Mouse (Mus musculus) kidney, postnatal 10 days (tissue): ENCODE data around the gene Pacrg.

Experiments used
- DNase-seq: peaks from one replicate; pipeline ENCODE4 v3.0.0; 2021; ENCODE audit warnings: mixed read lengths

Gene Pacrg

DNA sequence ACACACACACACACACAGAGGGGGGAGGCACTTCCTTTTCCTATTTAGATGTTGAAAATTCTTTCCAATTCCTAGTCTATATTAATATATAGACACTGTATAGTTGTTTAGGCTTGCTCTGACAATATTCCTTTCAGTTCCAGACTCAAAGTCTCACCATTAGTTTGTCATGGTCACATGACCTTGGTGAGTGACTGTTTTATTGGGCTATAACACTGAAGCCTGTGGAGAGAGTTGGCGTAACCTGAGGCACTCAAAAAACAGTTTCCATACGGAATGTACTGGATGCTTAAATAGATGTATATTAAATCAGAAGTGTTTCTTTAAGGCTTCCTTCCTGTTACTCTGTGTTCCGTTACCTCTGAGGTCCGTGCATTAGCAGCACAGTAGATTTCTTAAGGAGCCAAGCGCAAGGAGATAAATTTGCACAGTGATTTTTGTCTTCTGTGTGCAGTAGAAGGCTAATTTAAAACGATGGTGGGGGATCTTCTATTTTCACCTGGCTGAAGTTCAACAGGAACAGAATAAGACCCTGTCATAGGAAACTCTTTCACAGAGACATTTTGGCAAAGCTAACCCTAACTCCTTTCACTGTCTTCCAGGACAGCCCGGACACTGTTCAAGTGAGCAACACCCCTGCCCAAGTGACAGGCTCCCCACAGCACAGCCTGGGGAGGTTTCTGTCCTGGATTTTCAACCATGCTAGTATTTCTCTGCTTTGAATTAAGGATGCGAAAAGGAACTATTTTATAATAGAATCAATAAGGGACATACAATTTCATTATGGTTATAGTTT, 349.5 kb downstream of the Pacrg start:
- no peak for DNase-seq

DNA sequence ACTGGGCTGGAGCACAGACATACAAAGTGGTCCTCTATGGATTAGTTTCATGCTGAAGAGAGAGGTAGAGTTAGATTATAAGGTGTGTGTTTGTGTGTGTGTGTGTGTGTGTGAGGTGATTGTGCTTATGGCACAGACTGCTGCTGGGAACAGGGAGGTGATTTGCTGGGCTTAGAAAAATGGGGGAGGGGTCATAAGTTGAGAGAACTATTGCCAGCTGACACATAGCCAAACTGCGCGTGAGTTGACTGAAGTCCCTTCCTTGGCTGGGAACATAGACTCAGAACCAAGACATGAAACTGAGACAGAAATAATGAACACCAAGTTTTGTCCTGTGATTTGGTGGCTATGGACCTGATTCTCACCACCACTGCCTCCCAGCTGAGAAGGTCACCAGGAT, 351.2 kb downstream of the Pacrg start:
- no peak for DNase-seq

DNA sequence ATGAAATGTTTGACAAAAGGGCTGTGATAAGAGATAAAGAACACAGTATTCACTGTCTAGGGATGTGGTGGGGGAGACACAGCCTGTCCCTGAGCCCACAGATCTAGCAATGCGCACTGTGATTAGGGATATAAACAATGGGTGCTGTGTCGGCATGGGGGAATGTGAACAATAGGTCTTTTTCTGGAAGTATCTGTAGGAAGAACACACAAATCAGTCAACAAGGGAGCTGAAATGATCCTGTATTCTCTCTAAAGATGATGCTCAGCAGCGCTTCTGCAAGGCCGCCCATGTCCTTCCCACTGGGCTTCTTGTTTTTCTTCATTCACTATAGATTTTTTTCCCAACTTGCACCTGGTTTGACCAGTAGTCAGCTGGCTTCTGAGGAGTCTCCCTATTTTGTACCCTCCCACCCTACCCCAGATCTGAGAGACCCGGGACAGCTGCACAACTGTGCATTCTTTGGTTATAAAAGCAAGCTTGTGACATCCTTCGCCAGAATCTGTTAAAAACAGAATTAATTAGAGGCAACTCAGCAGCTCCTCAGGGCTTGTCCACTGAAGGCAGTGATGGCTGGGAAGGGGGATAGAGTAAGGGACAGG, 356.1 kb downstream of the Pacrg start:
- DNase-seq, result no peak

DNA sequence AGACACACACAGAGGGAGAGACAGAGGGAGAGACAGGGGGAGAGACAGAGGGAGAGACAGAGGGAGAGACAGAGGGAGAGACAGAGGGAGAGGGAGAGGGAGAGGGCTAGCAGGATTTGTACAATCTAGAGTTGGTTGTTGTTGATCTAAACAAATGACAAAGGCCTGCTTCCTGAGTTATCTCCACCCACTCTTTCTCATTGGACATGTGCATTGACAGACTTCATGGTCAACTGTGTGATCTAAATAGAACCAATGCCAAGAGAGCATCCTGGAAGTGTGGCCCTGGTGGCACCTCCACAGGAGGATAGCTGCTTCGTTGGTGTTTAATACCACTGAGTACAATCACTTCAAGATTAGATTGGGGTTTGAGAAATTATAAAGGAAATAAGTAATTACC, 359.0 kb downstream of the Pacrg start:
- no peak for DNase-seq

DNA sequence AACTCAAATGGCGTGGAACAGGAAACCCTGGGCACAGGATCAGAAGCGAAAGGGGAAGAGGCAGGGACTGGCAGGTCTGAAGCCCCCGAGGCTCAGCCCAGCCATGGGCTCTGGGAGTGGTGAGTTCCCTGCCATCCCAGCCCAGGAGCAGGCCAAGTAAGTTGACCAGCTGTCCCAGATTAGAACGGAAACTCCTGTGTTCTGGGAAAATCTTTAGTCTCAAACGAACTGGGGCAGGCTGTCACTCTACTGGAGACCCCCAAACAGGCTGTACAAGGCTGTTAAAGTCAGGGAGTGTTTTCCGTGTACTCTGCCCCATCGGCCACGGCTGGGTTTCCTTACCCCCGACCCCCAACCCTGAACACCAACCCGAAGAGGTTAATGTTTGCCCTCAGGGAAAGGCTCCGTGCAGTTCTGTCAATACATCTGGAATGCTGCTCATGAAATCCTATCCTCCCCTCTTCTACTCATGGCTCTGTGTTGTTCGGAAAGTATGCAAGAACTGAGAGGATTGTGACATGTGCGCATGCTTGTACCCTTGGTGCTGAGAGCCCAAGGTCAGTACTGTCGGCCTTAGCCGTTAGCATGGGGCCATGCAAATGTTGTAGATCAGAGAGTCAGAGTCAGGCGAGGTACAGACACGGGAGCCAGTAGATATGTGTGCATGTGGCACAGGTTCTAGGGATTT, 360.9 kb downstream of the Pacrg start:
- DNase-seq, result no peak

DNA sequence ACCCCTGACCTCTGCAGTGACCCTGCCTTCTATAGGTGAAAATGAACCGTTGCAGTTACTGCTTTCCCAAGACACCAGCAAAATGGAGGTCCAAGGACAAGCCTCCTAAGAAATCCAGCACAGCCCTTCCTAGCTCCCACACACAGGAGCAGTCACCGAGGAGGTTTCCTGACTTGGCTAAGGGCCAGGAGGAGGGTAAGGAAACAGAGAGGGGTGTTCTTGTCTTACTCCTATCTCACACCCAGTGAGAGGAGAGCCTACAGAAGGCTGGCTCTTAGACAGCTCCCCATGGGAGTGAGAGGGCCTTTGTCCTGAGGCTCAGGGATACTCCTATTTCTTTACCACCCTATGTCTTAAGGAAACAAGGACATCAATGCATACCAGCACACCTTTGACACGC, 361.7 kb downstream of the Pacrg start:
- DNase-seq, result peak; percentile 44

DNA sequence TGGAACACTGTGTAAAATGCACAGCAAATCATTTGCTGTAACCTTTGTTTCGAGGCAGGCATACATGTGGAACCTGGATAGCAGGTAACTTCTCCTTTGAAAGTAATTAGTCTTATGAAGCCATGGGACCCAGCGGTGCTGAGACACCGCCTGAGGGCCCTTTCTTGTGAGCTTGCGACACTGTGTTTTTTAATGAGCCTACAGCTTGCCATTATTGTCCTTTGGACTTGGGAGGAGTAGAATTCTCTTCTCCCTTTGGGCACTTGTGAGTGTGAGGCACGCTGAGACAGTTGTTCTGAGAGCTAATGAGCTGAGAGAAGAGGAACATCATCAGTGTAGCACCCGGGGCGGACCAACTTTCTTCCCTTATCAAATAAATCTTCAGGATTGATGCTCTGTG, 363.3 kb downstream of the Pacrg start:
- DNase-seq, result no peak

DNA sequence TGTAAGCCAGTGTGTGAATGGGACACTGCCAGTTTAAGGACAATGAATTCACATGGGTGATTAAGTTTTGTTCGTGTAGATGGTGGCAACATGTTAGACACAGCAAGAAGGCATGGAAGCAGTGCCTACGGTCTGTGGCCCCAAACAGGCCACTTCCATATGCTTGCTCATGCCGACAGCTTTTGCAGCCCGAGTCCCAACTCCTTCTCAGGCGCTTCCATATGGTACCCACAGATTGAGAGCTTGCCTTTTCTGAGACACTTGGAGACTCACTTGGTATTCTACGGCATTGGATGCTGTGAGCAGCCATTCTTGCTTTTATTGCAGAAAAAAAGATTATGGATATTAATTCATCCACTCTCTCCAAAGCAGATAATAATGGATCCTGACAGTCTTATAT, 365.1 kb downstream of the Pacrg start:
- DNase-seq, result no peak

DNA sequence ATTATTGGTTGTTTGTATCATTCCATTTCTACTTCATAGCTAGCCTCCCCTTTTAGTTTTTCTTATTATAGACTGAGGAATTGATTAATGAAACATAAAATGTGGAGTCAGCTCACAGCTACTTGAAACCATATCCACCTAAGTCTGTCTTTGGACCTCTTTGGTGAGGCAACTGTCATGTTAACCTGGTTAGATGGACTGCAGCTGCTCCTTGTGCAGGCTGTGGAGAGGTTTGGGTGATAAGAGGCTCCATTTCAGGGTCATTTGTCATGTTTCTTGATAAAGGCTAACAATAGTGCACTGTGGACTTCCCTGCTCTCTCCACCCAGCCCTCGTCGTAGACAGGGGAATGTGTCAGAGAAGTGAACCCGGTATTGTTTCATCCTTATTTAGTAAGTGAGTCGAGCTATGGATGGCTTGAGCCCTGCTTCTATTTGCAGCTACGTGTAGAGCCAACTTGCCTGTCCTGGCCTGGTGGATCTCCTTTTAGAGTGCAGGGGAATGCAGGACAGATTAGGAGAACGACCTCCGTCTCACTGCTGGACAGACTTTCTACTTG, 366.2 kb downstream of the Pacrg start:
- no peak for DNase-seq

DNA sequence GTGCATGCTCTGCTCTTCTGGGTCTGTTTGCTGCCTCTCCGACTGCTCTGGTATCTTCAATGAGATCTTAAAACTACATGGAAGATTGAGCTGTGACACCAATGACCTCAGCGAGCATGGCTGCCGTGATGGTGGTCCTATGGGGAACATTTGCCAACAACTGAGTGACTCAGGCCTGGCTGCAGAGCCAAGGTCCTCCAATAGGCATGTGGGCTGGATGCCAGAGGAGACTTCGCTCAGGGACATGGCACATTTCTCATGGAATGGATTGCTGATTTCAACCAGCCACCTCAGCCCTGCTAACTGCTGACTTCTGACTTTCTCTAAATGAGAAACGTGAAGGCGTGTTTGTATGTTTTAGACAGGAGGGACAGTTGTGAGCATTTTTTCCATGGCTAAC, 366.9 kb downstream of the Pacrg start:
- DNase-seq, result peak; percentile 32

DNA sequence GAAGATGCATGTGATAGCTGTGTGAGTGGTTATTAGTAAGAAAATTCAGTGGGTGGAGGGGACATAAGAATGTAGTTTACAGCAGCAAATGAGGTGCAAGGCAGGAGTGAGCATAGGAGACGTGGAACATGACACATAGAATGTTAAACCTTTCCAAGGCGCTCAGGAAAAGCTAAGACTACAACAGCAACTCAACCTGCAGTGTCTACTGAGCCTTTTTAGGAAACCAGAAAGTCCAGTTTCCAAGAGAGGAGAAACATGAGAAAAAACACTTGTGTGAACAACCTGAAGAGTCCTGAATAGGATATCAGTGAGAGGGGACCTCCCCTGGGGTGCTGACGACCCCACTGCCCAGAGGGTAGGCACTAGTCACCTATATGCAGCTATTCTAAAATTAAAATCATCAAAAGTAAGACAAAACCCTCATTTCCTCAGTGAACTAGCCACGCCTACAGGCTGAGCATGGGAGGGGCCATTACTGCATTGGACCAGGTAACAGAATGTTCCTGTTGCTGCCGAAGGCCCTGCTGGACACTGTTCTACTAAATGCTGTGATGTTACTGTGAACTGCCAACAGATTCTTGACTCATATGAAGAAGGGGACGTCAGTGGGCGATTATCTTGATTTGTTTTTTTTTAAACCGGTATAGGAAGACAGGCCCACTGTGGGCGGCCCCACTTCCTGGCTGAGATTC, 370.1 kb downstream of the Pacrg start:
- DNase-seq, result no peak

DNA sequence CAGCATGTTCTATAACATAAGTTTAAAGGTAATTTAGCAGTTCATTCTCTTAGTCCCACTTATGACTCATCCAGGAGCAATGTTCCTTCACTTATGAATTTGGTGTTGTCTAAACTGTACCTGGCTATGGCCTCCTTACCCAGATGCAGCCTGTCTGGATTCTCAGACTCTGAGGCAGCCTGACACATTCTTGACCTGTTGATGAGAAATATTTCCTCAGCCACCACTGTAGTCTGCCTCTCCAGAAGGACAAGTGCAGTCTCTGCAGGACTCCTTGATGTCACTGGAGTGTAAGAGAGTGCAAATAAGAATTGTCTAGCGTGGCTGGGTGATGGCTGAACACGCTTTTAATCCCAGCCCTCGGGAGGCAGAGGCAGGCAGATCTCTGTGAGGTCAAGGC, 373.0 kb downstream of the Pacrg start:
- no peak for DNase-seq

DNA sequence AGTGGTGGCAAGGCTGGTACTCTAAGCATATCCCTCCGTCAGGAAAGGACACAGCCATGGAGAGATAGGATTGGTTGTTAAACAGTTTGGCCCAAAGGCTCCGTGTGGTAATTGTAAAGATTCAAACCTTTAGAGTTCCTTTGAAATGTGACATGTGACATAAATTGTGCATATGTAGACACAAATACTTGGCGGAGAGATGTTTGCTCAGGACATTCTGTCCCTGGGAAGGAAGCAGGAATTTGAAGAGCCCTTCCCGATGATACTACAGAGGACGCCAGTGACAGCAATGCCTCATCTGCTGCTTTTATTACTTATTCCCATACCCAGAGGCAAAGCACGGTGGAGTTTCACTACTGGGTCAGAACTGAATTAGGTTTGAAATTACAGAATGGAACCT, 374.6 kb downstream of the Pacrg start:
- DNase-seq, result no peak

DNA sequence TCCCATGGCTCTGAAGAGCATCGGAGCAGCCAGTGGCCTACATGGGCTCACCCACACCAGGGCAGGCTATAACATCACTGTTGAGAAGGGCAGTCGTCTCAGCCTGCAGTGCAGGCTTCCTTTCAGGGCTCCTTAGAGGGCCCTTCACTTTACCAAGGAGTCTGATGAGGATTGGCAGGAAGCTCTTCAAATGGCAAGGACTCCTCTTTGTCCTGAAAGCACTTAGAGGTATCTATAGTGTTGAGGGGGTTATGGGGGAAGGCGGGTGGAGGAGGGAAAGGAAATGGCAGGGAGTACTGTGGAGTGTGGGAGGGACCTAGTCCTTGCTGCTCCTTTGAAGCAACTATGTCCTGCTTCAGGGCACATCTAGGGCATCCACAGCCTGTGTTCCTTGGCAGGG, 375.4 kb downstream of the Pacrg start:
- DNase-seq, result no peak

DNA sequence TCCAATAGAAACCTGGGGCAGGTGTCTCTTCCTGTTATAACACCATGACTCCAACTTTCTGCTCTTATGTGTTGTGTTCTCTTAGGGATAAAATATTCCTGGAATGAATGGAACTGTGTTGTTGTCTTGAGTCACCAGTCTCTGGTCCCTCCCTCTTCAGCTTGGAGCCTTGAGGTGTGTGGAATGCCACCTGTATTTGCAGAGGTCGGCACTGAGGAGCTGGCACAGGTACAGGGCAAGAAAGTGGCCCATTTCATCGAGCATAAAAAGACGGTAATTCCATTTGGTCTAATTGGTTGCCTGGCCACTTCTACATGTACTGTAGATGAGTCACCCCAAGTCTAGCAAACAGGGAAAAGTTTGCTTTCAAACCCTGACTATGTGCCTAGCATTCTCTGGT, 376.5 kb downstream of the Pacrg start:
- DNase-seq, result no peak

DNA sequence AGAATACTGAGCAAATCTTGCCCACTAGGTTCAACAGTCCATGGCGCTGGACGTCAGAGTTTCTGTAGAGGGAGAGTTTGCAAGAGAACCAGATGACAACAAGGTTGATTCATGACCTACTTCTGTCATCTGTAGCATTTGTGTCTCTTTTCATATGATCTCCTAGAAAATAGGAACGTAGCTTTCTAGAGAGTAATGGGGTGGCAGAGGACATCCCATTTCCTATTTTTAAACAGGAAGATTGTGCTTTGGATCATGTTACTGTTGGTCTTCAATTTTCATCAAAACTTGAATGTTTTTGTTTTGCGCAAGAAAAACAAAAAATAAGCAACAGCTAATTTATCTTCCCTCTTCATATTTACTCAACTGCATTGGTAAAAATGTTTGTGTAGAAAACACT, 379.2 kb downstream of the Pacrg start:
- DNase-seq, result no peak

DNA sequence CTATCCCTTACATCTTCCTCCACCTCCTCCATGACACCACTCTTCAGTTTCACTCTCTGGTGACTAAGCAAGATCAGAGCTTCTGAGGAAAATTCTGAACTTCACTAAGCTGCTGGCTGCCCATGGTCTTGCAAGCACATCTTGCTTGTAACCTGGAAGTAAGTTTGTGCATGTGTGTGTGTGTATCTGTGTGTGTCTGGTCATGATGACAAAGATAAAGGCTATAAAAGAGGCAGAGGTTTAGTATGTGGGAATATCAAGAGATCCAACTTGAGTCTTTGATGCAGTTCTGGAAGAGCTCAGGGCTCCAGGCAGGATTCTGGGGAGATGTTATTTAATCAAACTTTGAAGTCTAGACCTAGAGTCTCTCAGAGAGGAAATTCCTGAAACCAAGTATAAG, 381.4 kb downstream of the Pacrg start:
- no peak for DNase-seq

DNA sequence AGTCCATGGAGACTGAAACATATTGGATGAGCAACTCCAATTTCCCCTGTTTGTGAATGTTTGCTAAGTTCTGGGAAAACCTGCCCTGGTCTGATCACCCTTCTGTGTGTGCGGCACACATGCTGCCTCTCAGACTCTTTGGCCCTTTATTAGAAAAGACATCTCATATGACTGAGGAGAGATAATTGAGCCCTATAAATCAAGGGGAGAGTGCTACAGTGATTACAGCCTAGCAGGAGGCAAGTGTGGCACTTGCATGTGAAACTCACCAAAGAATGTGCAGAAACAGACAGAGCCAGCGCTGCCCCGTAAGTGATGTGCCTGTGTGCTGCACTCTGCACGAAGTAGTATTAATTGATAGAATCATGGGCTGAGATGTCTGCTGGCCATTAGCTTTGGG, 383.7 kb downstream of the Pacrg start:
- no peak for DNase-seq

DNA sequence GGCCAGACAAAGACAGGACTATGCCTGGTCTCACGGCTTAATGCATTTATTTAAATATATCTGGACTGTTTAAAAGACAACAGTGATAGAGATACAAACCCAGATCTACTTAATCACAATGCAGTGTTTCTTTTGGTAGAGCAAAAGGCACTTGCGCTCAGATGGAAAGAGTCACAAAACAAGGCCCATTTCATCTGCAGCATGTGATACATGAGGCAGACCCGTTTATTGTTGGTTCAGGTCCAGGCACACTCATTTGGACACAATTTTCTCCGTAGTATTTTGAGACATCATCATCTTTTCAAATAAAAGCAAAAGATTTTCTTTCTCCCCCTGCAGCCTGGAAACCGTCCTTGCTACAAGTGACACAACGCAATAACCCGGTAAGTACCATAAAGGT, 384.1 kb downstream of the Pacrg start:
- DNase-seq, result no peak

DNA sequence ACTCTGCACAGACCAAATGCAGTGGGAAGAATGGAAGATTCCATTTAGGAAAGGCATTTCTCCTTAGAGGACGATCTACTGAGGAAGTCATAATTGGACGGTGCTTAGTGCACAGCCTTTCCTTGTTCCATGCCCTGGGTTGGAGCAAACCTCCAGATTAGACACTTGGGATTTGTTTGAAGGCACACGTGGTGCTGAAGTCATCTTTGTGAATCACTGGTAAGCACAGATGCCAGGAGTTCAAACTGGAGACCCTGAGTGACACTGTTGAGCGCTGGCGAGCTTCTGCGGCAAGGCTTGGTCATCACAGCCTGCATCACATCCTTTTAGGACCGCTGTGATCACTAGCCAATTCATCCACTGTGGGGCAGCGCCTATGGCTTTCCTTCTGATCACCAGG, 385.7 kb downstream of the Pacrg start:
- DNase-seq, result no peak

DNA sequence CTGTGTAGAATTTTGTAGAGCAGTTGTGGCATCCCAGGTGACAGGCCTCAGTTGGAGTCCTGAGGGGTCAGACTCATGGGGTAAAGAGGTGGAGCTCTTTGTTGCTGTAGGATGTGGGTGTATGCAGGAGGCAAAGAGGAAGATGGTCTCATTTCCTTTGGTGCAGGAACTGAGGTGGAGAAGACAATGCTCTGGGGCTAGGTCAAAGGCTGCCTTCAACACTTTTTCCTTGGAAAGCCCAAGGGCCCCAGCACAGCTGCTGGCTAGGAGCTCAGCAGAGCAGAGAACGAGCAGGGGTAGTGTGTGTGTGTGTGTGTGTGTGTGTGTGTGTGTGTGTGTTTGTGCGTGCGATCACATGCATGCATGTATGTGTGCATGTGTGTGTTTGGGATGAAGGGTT, 387.3 kb downstream of the Pacrg start:
- no peak for DNase-seq

DNA sequence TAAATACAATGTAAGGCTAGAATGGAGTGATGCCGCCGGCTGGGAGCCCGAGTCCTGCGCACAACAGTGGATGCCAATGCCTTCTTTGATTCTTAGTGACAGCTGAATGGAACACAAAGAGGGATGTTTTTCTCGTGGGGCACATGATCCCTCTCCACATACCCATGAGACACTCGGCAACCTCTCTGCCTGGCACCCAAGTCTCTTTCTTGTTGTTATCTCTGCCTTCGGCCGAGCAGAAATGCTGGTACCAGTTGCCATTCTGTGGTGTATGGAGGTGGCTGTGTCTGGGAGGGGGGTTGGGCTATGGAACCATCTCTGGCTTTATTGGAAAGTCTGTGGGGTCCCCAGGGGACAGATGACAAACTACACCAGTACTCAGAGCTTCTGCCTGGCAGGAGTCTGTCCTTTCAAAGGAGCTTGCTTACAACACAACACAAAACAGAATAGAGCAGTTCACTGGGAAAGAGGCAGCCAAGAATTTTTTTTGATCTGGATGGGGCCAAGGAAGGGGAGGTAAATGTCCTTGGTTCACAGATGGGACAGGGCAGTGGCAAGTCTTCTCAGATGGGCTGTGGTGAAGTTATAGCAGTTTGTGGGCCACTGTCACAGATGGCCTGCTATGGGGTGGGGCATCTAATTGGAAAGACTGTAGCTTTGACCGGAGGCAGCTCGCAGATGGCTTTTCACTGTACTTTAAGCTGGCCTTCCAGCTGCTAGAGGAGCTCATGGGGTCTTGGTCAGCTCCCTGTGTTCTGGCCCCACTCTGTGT, 388.6 kb downstream of the Pacrg start:
- no peak for DNase-seq
